Mouse (Mus musculus) heart, adult 2 months (tissue): Measurements from ENCODE around the gene Gm13694. TPM values are rescaled to one million over a fixed set of nuclear protein-coding genes. Genes with fewer than 3 reads are reported as not detected.
"Not testable (repeated sequence)": the region's sequence is repeated elsewhere in the genome, so short reads cannot be mapped to it uniquely, and the experiment has no call there.

Experiments used
- DNase-seq, 2 experiments: peaks; one replicate each; pipeline ENCODE4 v3.0.0; 2021
- H3K27ac ChIP-seq: fragments of 200-600 bp; 2 replicates; pipeline ENCODE4 v1.8.1; 2022
- H3K27me3 ChIP-seq: fragments of 200-500 bp; 2 replicates; pipeline ENCODE4 v1.6.1; 2012; ENCODE audit warnings: mild to moderate bottlenecking, low read length, inconsistent platforms, mixed read lengths; ENCODE audit not compliant: control insufficient read depth, insufficient read depth
- H3K36me3 ChIP-seq: fragments of 200-500 bp; 2 replicates; pipeline ENCODE4 v1.6.1; 2012; ENCODE audit warnings: low read length, inconsistent platforms; ENCODE audit not compliant: control insufficient read depth, insufficient read depth
- H3K4me1 ChIP-seq: fragments of 200-500 bp; 2 replicates; pipeline ENCODE4 v1.6.1; 2011; ENCODE audit warnings: low read length; ENCODE audit not compliant: control insufficient read depth, insufficient read depth
- H3K4me3 ChIP-seq: fragments of 200-600 bp; 2 replicates; pipeline ENCODE4 v1.8.1; 2022
- H3K79me2 ChIP-seq: fragments of 200-500 bp; replicated peaks from 2 replicates; pipeline ENCODE4 v1.6.1; 2012; ENCODE audit warnings: mild to moderate bottlenecking, inconsistent platforms, low read length, moderate library complexity, mixed read lengths; ENCODE audit not compliant: control insufficient read depth, insufficient read depth
- H3K9ac ChIP-seq: fragments of 200-500 bp; 2 replicates; pipeline ENCODE4 v1.6.1; 2012; ENCODE audit warnings: low read depth, mild to moderate bottlenecking, control low read depth, inconsistent platforms, low read length, mixed read lengths
- CTCF ChIP-seq: fragments of 200-600 bp; IDR thresholded peaks from 2 replicates; pipeline ENCODE4 v1.8.1; 2022; ENCODE audit warnings: antibody characterized with exemption, mild to moderate bottlenecking, moderate library complexity
- EP300 ChIP-seq: fragments of 200-500 bp; IDR thresholded peaks from 2 replicates; pipeline ENCODE4 v1.6.1; 2011; ENCODE audit warnings: low read depth, low read length, control low read depth; ENCODE audit not compliant: insufficient read depth
- POLR2A ChIP-seq: fragments of 200-500 bp; IDR thresholded peaks from 2 replicates; pipeline ENCODE4 v1.6.1; 2011; ENCODE audit warnings: mild to moderate bottlenecking, low read depth, low read length, control low read depth; ENCODE audit not compliant: insufficient read depth
- WGBS: fragments of 180-500 bp; shearing (Covaris S2); methylation state at CpG from one replicate; pipeline ENCODE4 v1.1.7; 2018; 5-methylcytosine and 5-hydroxymethylcytosine counted together
- intact Hi-C: fragments of 180-260 bp; cut with DNase I; formaldehyde crosslinking; loops from one replicate; pipeline ENCODE4 v1.15.1; 2025
- polyA plus RNA-seq: library from polyadenylated mRNA; depleted of rRNA; stranded (reverse); fragments of >200 nt; gene quantifications from 2 replicates; pipeline ENCODE4 v1.2.3, GENCODE M21; 2012
- total RNA-seq, 2 experiments: library from RNA; stranded (reverse); gene quantifications; 2 replicates each; pipeline ENCODE4 v1.2.3; 2021

Gene Gm13694
- total and polyA plus RNA-seq, 3 experiments: 0.70 to 0.76 TPM; not detected in 1

DNA sequence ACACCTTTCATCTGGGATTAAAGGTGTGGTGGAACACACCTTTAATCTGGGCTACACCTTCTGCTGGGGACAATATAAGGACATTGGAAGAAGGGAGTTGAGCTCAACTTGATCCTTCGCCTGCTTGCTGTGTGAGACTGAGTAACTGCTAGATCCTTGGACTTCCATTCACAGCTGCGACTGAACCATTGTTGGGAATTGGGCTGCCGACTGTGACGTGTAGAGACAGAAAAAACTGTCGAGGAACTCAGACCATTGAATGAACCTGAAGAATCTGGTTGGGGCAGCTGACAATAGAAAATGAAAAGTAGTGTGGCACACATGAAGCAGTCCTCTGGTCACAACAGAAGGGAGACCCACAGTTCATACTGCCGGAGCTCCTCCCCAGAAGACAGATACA, 5.7 kb downstream of the Gm13694 start, which contains the start of gene Gm13697:
Gene Gm13697 (plus strand): TSS at position 301 of the 400 bp plus-strand sequence.
- not testable (repeated sequence) for H3K36me3 ChIP-seq, DNase-seq

DNA sequence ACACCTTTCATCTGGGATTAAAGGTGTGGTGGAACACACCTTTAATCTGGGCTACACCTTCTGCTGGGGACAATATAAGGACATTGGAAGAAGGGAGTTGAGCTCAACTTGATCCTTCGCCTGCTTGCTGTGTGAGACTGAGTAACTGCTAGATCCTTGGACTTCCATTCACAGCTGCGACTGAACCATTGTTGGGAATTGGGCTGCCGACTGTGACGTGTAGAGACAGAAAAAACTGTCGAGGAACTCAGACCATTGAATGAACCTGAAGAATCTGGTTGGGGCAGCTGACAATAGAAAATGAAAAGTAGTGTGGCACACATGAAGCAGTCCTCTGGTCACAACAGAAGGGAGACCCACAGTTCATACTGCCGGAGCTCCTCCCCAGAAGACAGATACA, 11.5 kb downstream of the Gm13694 start, which contains the start of gene Gm13691:
Gene Gm13691 (plus strand): TSS at position 301 of the 400 bp plus-strand sequence.
- WGBS: no CpG with 5 or more reads among the region's 6 CpGs
- intact Hi-C loops, H3K9ac ChIP-seq, DNase-seq, H3K36me3 ChIP-seq, H3K79me2 ChIP-seq, H3K27ac ChIP-seq, H3K27me3 ChIP-seq, H3K4me3 ChIP-seq, H3K4me1 ChIP-seq: not testable (repeated sequence)

More for the DNA sequence above, 5.7 kb downstream of the Gm13694 start, which contains the start of gene Gm13697:
- H3K27me3 ChIP-seq, H3K27ac ChIP-seq, intact Hi-C loops, H3K4me3 ChIP-seq, H3K79me2 ChIP-seq, H3K9ac ChIP-seq, H3K4me1 ChIP-seq: not testable (repeated sequence)
- no CpG with 5 or more reads among the region's 6 CpGs for WGBS

DNA sequence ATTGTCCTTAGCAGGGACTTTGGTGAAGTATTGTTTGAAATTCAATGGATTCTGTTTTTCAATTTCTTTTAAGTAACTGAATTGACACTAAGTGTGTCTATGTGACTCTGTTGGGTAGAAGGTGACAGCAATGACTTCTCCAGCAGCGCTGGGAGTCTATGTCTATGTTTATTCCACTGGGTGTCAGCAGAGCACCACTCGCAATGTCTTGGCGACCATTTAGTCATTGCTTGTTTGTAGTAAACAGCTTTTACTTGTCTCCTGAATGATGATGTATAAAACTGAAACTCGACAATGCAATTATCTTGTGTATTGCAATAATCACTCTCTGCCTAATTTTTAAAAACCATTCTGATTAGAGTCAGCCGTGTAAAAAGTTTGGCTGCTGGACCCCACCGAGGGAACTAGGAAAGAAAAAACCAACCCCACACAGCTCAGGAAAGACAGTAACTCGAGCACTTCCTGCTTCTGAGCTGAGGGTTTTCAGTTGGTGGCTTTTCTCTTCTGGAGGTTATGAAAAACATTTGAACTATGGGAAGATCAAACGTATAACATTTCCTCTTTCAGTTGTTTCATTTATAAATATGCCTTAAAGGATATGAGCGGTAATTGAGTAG, 15.0 kb downstream of the Gm13694 start:
- Histone ChIP-seq H3K27ac (peak overlapping the region; percentile 3; the same call in 1 of the 2 replicates), H3K4me3 (peak overlapping the region; percentile 25)
- DNase-seq: peak in 1 of 2 experiments; percentile 23
- 21% methylated on average over 8 of the region's 9 CpGs for WGBS
- H3K36me3 ChIP-seq, H3K9ac ChIP-seq, H3K79me2 ChIP-seq, H3K27me3 ChIP-seq, intact Hi-C loops, H3K4me1 ChIP-seq: not testable (repeated sequence)

DNA sequence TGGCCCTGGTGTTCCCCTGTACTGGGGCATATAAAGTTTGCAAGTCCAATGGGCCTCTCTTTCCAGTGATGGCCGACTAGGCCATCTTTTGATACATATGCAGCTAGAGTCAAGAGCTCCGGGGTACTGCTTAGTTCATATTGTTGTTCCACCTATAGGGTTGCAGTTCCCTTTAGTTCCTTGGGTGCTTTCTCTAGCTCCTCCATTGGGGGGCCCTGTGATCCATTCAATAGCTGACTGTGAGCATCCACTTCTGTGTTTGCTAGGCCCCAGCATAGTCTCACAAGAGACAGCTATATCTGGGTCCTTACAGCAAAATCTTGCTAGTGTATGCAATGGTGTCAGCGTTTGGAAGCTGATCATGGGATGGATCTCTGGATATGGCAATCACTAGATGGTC, 15.8 kb downstream of the Gm13694 start:
- H3K36me3 ChIP-seq, H3K4me3 ChIP-seq, intact Hi-C loops, H3K27me3 ChIP-seq, H3K9ac ChIP-seq, H3K79me2 ChIP-seq, H3K27ac ChIP-seq, DNase-seq, H3K4me1 ChIP-seq: not testable (repeated sequence)
- 93% methylated on average over 2 of the region's 3 CpGs for WGBS

DNA sequence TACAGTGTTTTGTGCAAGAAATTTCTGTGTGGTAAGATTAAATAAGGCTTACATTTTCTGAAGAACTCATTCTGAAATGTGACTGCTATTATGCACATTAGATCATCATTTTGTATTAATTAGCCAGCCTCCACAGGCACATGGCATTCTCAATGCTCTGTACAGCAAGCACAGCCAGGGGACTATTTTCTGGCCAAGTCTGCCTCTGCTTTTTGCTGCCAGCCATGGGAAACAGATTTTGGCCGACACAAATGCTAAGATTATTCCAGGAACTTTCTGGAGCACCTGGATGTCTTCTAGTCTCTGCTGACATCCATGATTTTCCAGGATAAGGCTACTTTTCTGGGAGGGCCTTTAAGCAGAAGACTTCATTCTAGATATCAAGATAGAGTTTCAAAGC, 30.2 kb downstream of the Gm13694 start:
- Histone ChIP-seq H3K27ac (no peak overlapping the region), H3K9ac (no peak overlapping the region), H3K27me3 (no peaks in the 10 kb centered on the region), H3K4me1 (peaks cover 4% of the 10 kb centered on the region), H3K4me3 (no peak overlapping the region), H3K36me3 (no peaks in the 10 kb centered on the region; the same call in 1 of the 2 replicates), H3K79me2 (no peaks in the 10 kb centered on the region)
- intact Hi-C loops: no loop called here
- TF ChIP-seq EP300 (no peak), POLR2A (no peak), CTCF (no peak)
- DNase-seq: no peak
- WGBS: 35% methylated on average over 1 of the region's 1 CpGs

DNA sequence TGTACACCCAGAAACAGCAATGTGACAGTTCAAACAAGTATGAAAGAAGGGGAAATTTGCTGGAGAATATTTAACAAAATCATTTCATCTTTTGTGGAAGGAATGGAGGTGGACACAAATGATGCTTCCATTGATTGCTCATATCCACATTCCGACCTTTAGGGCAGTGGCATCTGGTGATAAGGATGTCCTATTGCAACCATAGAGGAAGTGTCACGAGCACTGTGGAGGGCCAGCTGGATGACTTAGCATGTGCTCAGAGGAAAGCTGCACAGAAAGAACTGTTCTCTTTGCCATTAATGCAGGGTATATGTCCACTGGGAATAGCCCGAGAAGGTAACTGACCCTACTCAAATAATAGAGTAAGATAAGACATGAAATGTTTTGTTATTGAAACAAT, 31.1 kb downstream of the Gm13694 start:
- intact Hi-C loops: no loop called here
- WGBS: 33% methylated on average over 3 of the region's 3 CpGs
- Histone ChIP-seq H3K27ac (no peak overlapping the region), H3K9ac (no peak overlapping the region), H3K4me1 (peaks cover 4% of the 10 kb centered on the region), H3K4me3 (no peak overlapping the region), H3K36me3 (no peaks in the 10 kb centered on the region; the same call in 1 of the 2 replicates), H3K27me3 (no peaks in the 10 kb centered on the region), H3K79me2 (no peaks in the 10 kb centered on the region)
- TF ChIP-seq CTCF (no peak), POLR2A (no peak), EP300 (no peak)
- DNase-seq: no peak

DNA sequence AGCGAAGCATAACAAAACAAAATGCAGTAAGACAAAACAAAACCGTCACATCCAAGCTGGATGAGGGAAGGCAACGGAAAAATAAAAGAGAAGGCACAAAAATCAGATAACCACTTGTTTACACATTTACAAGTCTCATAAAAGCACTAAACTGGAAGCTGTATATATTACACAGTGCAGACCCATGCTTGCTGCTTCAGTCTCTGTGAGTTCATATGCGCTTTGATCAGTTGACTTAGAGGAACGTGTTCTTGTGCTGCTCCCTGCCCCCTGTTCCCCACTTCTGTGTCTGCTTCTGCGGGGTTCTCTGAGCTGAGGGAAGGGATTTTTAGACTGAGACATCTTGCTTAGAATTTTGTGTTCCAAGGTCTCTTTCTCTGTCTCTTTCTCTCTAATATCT, 35.8 kb downstream of the Gm13694 start:
- Histone ChIP-seq H3K36me3 (no peaks in the 10 kb centered on the region), H3K27me3 (no peaks in the 10 kb centered on the region), H3K9ac (no peak overlapping the region), H3K4me3 (no peak overlapping the region), H3K27ac (no peak overlapping the region), H3K4me1 (peaks cover 2% of the 10 kb centered on the region), H3K79me2 (no peaks in the 10 kb centered on the region)
- DNase-seq: no peak
- intact Hi-C loops: no loop called here
- TF ChIP-seq CTCF (no peak), EP300 (no peak), POLR2A (no peak)
- WGBS: 61% methylated on average over 6 of the region's 6 CpGs

DNA sequence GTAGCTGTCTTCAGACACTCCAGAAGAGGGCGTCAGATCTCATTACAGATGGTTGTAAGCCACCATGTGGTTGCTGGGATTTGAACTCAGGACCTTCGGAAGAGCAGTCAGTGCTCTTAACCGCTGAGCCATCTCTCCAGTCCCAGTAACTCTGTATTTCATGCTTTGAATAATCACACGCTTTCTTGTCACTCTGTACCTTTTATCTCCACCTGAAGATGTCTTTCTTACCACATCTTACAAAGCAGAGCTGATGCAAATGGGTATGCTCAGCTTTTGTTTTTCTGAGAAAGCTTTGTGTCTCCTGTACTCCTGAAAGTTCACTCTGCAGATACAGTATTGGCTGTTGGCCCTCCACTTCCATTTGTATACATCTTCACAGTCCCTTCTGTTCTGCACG, 37.6 kb downstream of the Gm13694 start:
- H3K27me3 ChIP-seq, H3K36me3 ChIP-seq, H3K9ac ChIP-seq, intact Hi-C loops, H3K4me3 ChIP-seq, H3K4me1 ChIP-seq, H3K27ac ChIP-seq, H3K79me2 ChIP-seq, DNase-seq: not testable (repeated sequence)
- 80% methylated on average over 5 of the region's 5 CpGs for WGBS
